In genomic region chr2:107258091-107258490, GRCm38 (mm10) we compare ENCODE assay signal across 27 mouse cellular contexts. TPM values are rescaled to one million over a fixed set of nuclear protein-coding genes. Genes with fewer than 3 reads are reported as not detected.
A peak's percentile ranks its signal among the peaks of the same experiment; 100 is the strongest.
DNase-seq lines count a peak whose midpoint lies in the region; ATAC-seq and TF ChIP-seq lines count a peak whose summit lies in the region.
"Had no signal": no experiment of that assay in that cellular context is flagged by ENCODE, and none has a peak within 500 bp of the region (broad histone marks: within the 10 kb centered on the region; RNA-seq: fewer than 3 reads in every experiment).

No protein-coding gene starts in this region.

- H3K9ac ChIP-seq in hindbrain, postnatal 0 days (replicated peaks; ENCODE audit: low read length), result no peak overlapping the region
- H3K9ac ChIP-seq: hindbrain, embryonic 12.5 days; midbrain, embryonic 13.5 days had no signal

- ATAC-seq in hindbrain, postnatal 0 days, result no peak
- ATAC-seq: midbrain, embryonic 13.5 days had no signal

- DNase-seq in embryo, embryonic 11 days, result peak; percentile 17
- DNase-seq in embryo, embryonic 10 days (ENCODE audit: low spot score), result no peak
- DNase-seq in hindbrain, postnatal 0 days (ENCODE audit: low spot score), result peak; percentile 11
- DNase-seq in hindbrain, embryonic 10.5 days (ENCODE audit: low spot score), result no peak
- DNase-seq in 3T3-L1 (ENCODE audit: low read depth, low spot score) (peak; percentile 63), ZHBTc4 (ENCODE audit: low read depth, low spot score) (peak; percentile 2)
- no peak for DNase-seq in kidney, adult 11 months
- DNase-seq: adrenal gland, postnatal 36 days; B cell, adult 2 months; cerebellum, adult 11-12 months; cerebellum, postnatal 36 days; gastrocnemius, postnatal 36 days; kidney, adult 18-20 months; layer of hippocampus, adult 9-11 months; lung, postnatal 14 days; right cerebral cortex, postnatal 14 days had no signal

- no peaks in the 10 kb centered on the region for H3K27me3 ChIP-seq in hindbrain, postnatal 0 days (ENCODE audit: insufficient read depth, low read length)
- H3K27me3 ChIP-seq in hindbrain, embryonic 10.5 days (ENCODE audit: insufficient read depth, poor library complexity, severe bottlenecking), result no peaks in the 10 kb centered on the region
- H3K27me3 ChIP-seq: CH12.LX; hindbrain, embryonic 12.5 days; midbrain, embryonic 13.5 days had no signal

- no peaks in the 10 kb centered on the region for H3K4me1 ChIP-seq in hindbrain, postnatal 0 days (ENCODE audit: insufficient read depth, low read length)
- no peaks in the 10 kb centered on the region for H3K4me1 ChIP-seq in hindbrain, embryonic 10.5 days (replicated peaks)
- H3K4me1 ChIP-seq: forebrain, embryonic 10.5 days; hindbrain, embryonic 12.5 days; midbrain, embryonic 13.5 days had no signal

- no peak overlapping the region for H3K4me2 ChIP-seq in hindbrain, postnatal 0 days (ENCODE audit: low read depth, low read length)
- H3K4me2 ChIP-seq: hindbrain, embryonic 12.5 days; midbrain, embryonic 13.5 days had no signal

- TF ChIP-seq CTCF in hindbrain, postnatal 0 days (IDR thresholded peaks at IDR 0.05; ENCODE audit: low read depth), result no peak

- H3K4me3 ChIP-seq in hindbrain, postnatal 0 days (ENCODE audit: low read length), result no peak overlapping the region
- H3K4me3 ChIP-seq in hindbrain, embryonic 10.5 days, result no peak overlapping the region
- H3K4me3 ChIP-seq: forebrain, embryonic 10.5 days; hindbrain, embryonic 12.5 days; midbrain, embryonic 13.5 days had no signal

- no peaks in the 10 kb centered on the region for H3K36me3 ChIP-seq in hindbrain, postnatal 0 days (ENCODE audit: insufficient read depth, low read length)
- H3K36me3 ChIP-seq in hindbrain, embryonic 10.5 days, result no peaks in the 10 kb centered on the region
- H3K36me3 ChIP-seq: forebrain, embryonic 10.5 days; G1E; hindbrain, embryonic 12.5 days; midbrain, embryonic 13.5 days had no signal

- WGBS in hindbrain, postnatal 0 days, result 61% methylated on average over 3 of the region's 3 CpGs
- 88% methylated on average over 3 of the region's 3 CpGs for WGBS in hindbrain, embryonic 10.5 days

- no peak overlapping the region for H3K27ac ChIP-seq in hindbrain, postnatal 0 days
- H3K27ac ChIP-seq in hindbrain, embryonic 10.5 days, result no peak overlapping the region
- H3K27ac ChIP-seq: forebrain, embryonic 10.5 days; hindbrain, embryonic 12.5 days; midbrain, embryonic 13.5 days had no signal

- no peaks in the 10 kb centered on the region for H3K9me3 ChIP-seq in hindbrain, postnatal 0 days (ENCODE audit: low read length)
- no peaks in the 10 kb centered on the region for H3K9me3 ChIP-seq in hindbrain, embryonic 10.5 days
- H3K9me3 ChIP-seq: forebrain, embryonic 10.5 days; G1E; hindbrain, embryonic 12.5 days; midbrain, embryonic 13.5 days had no signal

RNA-seq across cellular contexts. Expression of gene Kcna4, which starts 32.3 kb away (rescaled TPM):
- 16.1 and 20.8 TPM in 2 replicates for total RNA-seq in hindbrain, postnatal 0 days (2014; rRNA removed)
- 7.0 and 7.2 TPM in 2 replicates for polyA plus RNA-seq in hindbrain, postnatal 0 days (2015; fragmentation: Nextera tagmentation; extraction: Ambion mirVana)
- polyA plus RNA-seq in hindbrain, embryonic 10.5 days (2016; fragmentation: Nextera tagmentation; extraction: Ambion mirVana), result 0.10 and 0.14 TPM in 2 replicates
- total RNA-seq: CH12.LX; gastrocnemius, adult 18-20 months; gastrocnemius, postnatal 36 days; liver, adult 2 months; megakaryocyte, adult 5-6 weeks; monocyte, adult 5-6 weeks; neutrophil, adult 5-6 weeks had no signal
- polyA plus RNA-seq: G1E; liver, adult 2 months; thymus, postnatal 0 days had no signal

Comparison
In these comparisons a context has a peak if more than half of its experiments do, and no peak if none do; other contexts are left out.
1. DNase-seq: peak in embryo, embryonic 11 days (single experiment), hindbrain, postnatal 0 days (single experiment), 3T3-L1 (single experiment) and ZHBTc4 (single experiment); none in embryo, embryonic 10 days (single experiment), hindbrain, embryonic 10.5 days (single experiment) and kidney, adult 11 months (single experiment).